Mouse (Mus musculus): ENCODE results near the gene Sytl1. TPM values are rescaled to one million over a fixed set of nuclear protein-coding genes. Genes with fewer than 3 reads are reported as not detected.
A peak's percentile ranks its signal among the peaks of the same experiment; 100 is the strongest.

Gene Sytl1
- total RNA-seq, 1 experiment, result 2.0 TPM

DNA sequence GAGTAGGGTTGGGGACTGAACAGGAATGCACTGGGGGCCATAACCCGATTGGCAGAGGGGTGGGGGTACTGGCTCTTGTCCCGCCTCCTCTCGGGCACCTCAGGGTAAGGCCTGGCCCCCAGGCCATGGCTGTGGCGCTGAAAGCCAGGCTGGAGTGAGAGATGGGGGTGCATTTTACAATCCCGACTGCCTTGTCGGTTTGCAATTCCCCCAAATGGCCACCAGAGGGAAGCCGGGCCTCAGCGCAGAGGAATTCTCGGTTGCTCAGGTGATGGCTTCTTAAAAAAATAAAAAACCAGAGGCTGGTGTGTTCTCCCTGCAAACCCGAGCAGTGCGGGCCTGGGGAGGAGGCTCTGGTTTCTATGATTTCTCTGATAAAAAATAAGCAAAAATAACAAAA is 53.5 kb downstream of the Sytl1 start:
- Histone ChIP-seq H3K36me3 (ENCODE audit: control insufficient read depth, insufficient read depth, low read length, poor library complexity, severe bottlenecking) (no peaks in the 10 kb centered on the region), H3K27ac (ENCODE audit: insufficient read depth, low read depth, low read length, poor library complexity, severe bottlenecking) (no peak overlapping the region), H3K4me1 (ENCODE audit: control insufficient read depth in 2 of 2, insufficient read depth in 2 of 2, low read length in 2 of 2, poor library complexity in 1 of 2) (peaks cover 0 to 14% of the 10 kb centered on the region in 2 experiments; a peak in 1 of 4 replicates), H3K4me3 (ENCODE audit: insufficient read depth in 1 of 2, low read depth in 1 of 2, low read length in 2 of 2, poor library complexity in 1 of 2, severe bottlenecking in 1 of 2) (no peak overlapping the region), H3K9me3 (ENCODE audit: control insufficient read depth, insufficient read depth, low read depth, low read length) (no peaks in the 10 kb centered on the region), H3K9ac (ENCODE audit: insufficient read depth, low read depth, low read length, poor library complexity, severe bottlenecking) (no peak overlapping the region)
- TF ChIP-seq ZC3H11A (IDR thresholded peaks at IDR 0.05; ENCODE audit: borderline replicate concordance, low read depth, low read length) (0 out of 2 replicates have a peak, but pooled peaks have one; percentile 40), ZNF384 (IDR thresholded peaks at IDR 0.05; ENCODE audit: low read depth, low read length) (peak; percentile 97), MAFK (IDR thresholded peaks at IDR 0.05; ENCODE audit: insufficient read depth, low read depth, low read length) (no peak)
- in situ Hi-C loops (cut with MboI; ENCODE audit: low sequenced_read_pairs in 2 of 2, unreplicated experiment in 2 of 2), result no loop called here
- no peak for DNase-seq (ENCODE audit: low read depth, low spot score)

DNA sequence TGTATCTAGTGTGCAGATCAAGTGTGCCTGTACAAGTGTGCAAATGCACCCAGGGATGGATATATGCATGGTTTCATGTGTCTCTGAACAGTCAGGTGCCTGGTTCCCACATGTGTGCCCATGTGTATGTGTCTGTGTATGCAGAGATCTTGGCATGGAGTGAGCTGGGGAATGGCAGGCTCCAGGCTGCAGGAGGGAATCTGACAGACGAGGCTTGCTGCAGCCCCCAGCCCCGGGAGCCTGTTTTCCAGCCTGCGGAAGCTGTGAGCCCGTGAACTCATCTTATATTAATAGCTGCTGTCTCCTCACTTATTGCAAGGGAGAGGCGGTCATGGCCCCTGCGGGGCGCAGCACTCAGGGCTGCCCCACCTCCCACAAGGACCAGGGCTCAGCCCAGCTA is 58.5 kb downstream of the Sytl1 start:
- Histone ChIP-seq H3K4me1 (ENCODE audit: control insufficient read depth in 2 of 2, insufficient read depth in 2 of 2, low read length in 2 of 2, poor library complexity in 1 of 2) (peaks cover 3 to 24% of the 10 kb centered on the region in 2 experiments; a peak in 3 of 4 replicates), H3K36me3 (ENCODE audit: control insufficient read depth, insufficient read depth, low read length, poor library complexity, severe bottlenecking) (no peaks in the 10 kb centered on the region), H3K4me3 (ENCODE audit: insufficient read depth in 1 of 2, low read depth in 1 of 2, low read length in 2 of 2, poor library complexity in 1 of 2, severe bottlenecking in 1 of 2) (no peak overlapping the region), H3K9me3 (ENCODE audit: control insufficient read depth, insufficient read depth, low read depth, low read length) (no peaks in the 10 kb centered on the region), H3K27ac (ENCODE audit: insufficient read depth, low read depth, low read length, poor library complexity, severe bottlenecking) (no peak overlapping the region), H3K9ac (ENCODE audit: insufficient read depth, low read depth, low read length, poor library complexity, severe bottlenecking) (no peak overlapping the region)
- no peak for DNase-seq (ENCODE audit: low read depth, low spot score)
- in situ Hi-C loops (cut with MboI; ENCODE audit: low sequenced_read_pairs in 2 of 2, unreplicated experiment in 2 of 2), result no loop called here
- TF ChIP-seq HCFC1 (IDR thresholded peaks at IDR 0.05; ENCODE audit: borderline replicate concordance, insufficient read depth, low read length) (no peak), ZNF384 (IDR thresholded peaks at IDR 0.05; ENCODE audit: low read depth, low read length) (no peak)

DNA sequence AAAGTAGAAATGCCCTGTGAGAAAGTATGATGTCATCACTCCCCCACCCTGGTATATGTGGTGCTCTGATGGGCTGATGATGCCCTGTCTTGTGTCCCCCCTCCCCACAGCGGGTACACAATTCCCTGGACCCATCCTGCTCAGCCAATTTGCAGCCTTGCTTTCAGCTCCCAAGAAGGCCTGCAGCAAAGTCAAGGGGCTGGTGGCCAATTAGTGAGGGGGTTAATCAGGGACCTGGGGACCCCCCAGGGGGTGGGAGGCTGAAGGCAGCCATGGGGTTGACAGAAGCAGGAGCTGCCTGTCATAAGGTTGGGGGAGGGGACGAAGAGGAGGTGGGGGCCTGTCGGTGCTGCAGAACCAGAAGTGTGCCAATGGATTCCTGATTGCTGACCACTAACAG is 59.3 kb downstream of the Sytl1 start:
- H3K4me3 ChIP-seq (ENCODE audit: insufficient read depth in 1 of 2, low read depth in 1 of 2, low read length in 2 of 2, poor library complexity in 1 of 2, severe bottlenecking in 1 of 2), result no peak overlapping the region

More for the DNA sequence above, 59.3 kb downstream of the Sytl1 start:
- no peak for DNase-seq (ENCODE audit: low read depth, low spot score)
- in situ Hi-C loops (cut with MboI; ENCODE audit: low sequenced_read_pairs in 2 of 2, unreplicated experiment in 2 of 2), result no loop called here
- H3K9ac ChIP-seq (ENCODE audit: insufficient read depth, low read depth, low read length, poor library complexity, severe bottlenecking), result no peak overlapping the region
- H3K9me3 ChIP-seq (ENCODE audit: control insufficient read depth, insufficient read depth, low read depth, low read length), result no peaks in the 10 kb centered on the region
- H3K36me3 ChIP-seq (ENCODE audit: control insufficient read depth, insufficient read depth, low read length, poor library complexity, severe bottlenecking), result no peaks in the 10 kb centered on the region
- no peak overlapping the region for H3K27ac ChIP-seq (ENCODE audit: insufficient read depth, low read depth, low read length, poor library complexity, severe bottlenecking)
- no peak for TF ChIP-seq HCFC1 (IDR thresholded peaks at IDR 0.05; ENCODE audit: borderline replicate concordance, insufficient read depth, low read length)
- no peak for TF ChIP-seq CHD2 (IDR thresholded peaks at IDR 0.05; ENCODE audit: low read depth, low read length)
- no peak for TF ChIP-seq ZC3H11A (IDR thresholded peaks at IDR 0.05; ENCODE audit: borderline replicate concordance, low read depth, low read length)
- TF ChIP-seq MAFK (IDR thresholded peaks at IDR 0.05; ENCODE audit: insufficient read depth, low read depth, low read length), result no peak
- no peak for TF ChIP-seq ZNF384 (IDR thresholded peaks at IDR 0.05; ENCODE audit: low read depth, low read length)
- H3K4me1 ChIP-seq (ENCODE audit: control insufficient read depth in 2 of 2, insufficient read depth in 2 of 2, low read length in 2 of 2, poor library complexity in 1 of 2), result peaks cover 3 to 28% of the 10 kb centered on the region in 2 experiments; a peak in 3 of 4 replicates

Other genes starting within 250 kb of the Sytl1 start
- 31.8 and 32.3 TPM in 2 replicates for gene Wasf2, start 132.6 kb downstream of the Sytl1 start, total RNA-seq (2012; rRNA removed)
- gene Cd164l2, start 51.0 kb downstream of the Sytl1 start, total RNA-seq (2012; rRNA removed), result 2.2 and 5.7 TPM in 2 replicates
- 0.85 and 1.5 TPM in 2 replicates for gene Gpr3, start 50.6 kb downstream of the Sytl1 start, total RNA-seq (2012; rRNA removed)
- 2.7 and 4.3 TPM in 2 replicates for gene Map3k6, start 22.3 kb downstream of the Sytl1 start, total RNA-seq (2012; rRNA removed)
- gene Tmem222, start 14.7 kb upstream of the Sytl1 start, total RNA-seq (2012; rRNA removed), result 73.3 and 89.4 TPM in 2 replicates
- 65.6 and 91.8 TPM in 2 replicates for gene Wdtc1, start 90.4 kb upstream of the Sytl1 start, total RNA-seq (2012; rRNA removed)
- gene Slc9a1, start 106.6 kb upstream of the Sytl1 start, total RNA-seq (2012; rRNA removed), result 24.7 and 24.9 TPM in 2 replicates
- gene Tent5b, start 217.0 kb upstream of the Sytl1 start, total RNA-seq (2012; rRNA removed), result 7.5 and 8.5 TPM in 2 replicates
- 0.90 and 0.94 TPM in 2 replicates for gene Trnp1, start 235.4 kb upstream of the Sytl1 start, total RNA-seq (2012; rRNA removed)